Mouse (Mus musculus): ENCODE measurements around the gene Hamp.

Gene Hamp

GRCm38 (mm10) chr7:30943909-30944635 is at the start of gene Hamp:
Gene Hamp (minus strand): TSS chr7:30944032.
- DNase-seq (ENCODE audit: low read depth, low spot score), result no peak
- H3K27me3 ChIP-seq (ENCODE audit: control insufficient read depth, insufficient read depth, low read length, poor library complexity, severe bottlenecking), result no peaks in the 10 kb centered on the region
- H3K36me3 ChIP-seq (ENCODE audit: control insufficient read depth, insufficient read depth, low read length, poor library complexity, severe bottlenecking), result peaks cover 2% of the 10 kb centered on the region; the same call in 1 of the 2 replicates

DNA sequence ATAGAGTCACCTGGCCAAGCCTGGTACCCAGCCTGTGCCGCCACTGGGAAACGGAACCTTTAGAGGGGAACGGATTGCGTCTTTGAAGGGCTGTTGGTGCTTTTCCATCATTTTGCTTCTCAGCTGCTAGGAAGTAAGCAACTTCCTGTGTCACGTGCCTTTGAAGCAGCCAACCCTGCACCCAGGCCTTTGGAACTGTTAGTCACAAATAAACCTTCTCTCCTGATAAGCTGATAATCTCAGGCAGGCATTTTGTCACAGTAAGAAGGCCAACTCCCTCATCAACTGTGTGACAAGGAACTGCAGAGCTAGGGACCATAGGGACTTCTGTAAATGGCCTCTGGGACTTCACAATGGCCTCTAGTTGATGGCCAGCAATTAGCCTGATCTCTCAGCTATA is 48.3 kb upstream of the Hamp start:
- H3K36me3 ChIP-seq (ENCODE audit: control insufficient read depth, insufficient read depth, low read length, poor library complexity, severe bottlenecking), result no peaks in the 10 kb centered on the region
- H3K27me3 ChIP-seq (ENCODE audit: control insufficient read depth, insufficient read depth, low read length, poor library complexity, severe bottlenecking), result no peaks in the 10 kb centered on the region
- DNase-seq (ENCODE audit: low read depth, low spot score), result no peak

GRCm38 (mm10) chr7:30988519-30989162 is 44.8 kb upstream of the Hamp start:
- DNase-seq (ENCODE audit: low read depth, low spot score), result no peak
- no peaks in the 10 kb centered on the region for H3K27me3 ChIP-seq (ENCODE audit: control insufficient read depth, insufficient read depth, low read length, poor library complexity, severe bottlenecking)
- H3K36me3 ChIP-seq (ENCODE audit: control insufficient read depth, insufficient read depth, low read length, poor library complexity, severe bottlenecking), result no peaks in the 10 kb centered on the region

DNA sequence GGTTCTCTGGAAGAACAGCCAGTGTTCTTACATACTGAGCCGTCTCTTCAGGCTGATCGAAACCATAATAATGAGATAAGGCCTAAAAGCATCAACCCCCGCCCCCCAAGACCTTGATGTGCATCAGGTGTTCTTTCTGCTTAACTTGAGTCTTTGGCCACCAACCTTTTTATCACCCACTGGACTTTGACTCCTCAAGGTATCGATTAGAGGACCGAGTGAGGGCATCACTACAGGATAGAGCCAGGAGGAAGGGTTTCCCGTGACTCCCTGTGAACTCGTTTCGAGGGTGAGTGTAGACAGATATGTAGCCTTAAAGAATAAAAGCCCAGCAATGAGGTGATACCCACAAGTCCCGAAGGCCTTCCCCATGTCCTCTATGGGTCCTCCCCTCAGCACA is 41.5 kb upstream of the Hamp start:
- H3K36me3 ChIP-seq (ENCODE audit: control insufficient read depth, insufficient read depth, low read length, poor library complexity, severe bottlenecking), result no peaks in the 10 kb centered on the region
- H3K27me3 ChIP-seq (ENCODE audit: control insufficient read depth, insufficient read depth, low read length, poor library complexity, severe bottlenecking), result no peaks in the 10 kb centered on the region
- DNase-seq (ENCODE audit: low read depth, low spot score), result no peak

GRCm38 (mm10) chr7:30981703-30982102 is 37.9 kb upstream of the Hamp start:
- Histone ChIP-seq H3K27me3 (ENCODE audit: control insufficient read depth, insufficient read depth, low read length, poor library complexity, severe bottlenecking) (no peaks in the 10 kb centered on the region), H3K36me3 (ENCODE audit: control insufficient read depth, insufficient read depth, low read length, poor library complexity, severe bottlenecking) (no peaks in the 10 kb centered on the region)
- no peak for DNase-seq (ENCODE audit: low read depth, low spot score)

DNA sequence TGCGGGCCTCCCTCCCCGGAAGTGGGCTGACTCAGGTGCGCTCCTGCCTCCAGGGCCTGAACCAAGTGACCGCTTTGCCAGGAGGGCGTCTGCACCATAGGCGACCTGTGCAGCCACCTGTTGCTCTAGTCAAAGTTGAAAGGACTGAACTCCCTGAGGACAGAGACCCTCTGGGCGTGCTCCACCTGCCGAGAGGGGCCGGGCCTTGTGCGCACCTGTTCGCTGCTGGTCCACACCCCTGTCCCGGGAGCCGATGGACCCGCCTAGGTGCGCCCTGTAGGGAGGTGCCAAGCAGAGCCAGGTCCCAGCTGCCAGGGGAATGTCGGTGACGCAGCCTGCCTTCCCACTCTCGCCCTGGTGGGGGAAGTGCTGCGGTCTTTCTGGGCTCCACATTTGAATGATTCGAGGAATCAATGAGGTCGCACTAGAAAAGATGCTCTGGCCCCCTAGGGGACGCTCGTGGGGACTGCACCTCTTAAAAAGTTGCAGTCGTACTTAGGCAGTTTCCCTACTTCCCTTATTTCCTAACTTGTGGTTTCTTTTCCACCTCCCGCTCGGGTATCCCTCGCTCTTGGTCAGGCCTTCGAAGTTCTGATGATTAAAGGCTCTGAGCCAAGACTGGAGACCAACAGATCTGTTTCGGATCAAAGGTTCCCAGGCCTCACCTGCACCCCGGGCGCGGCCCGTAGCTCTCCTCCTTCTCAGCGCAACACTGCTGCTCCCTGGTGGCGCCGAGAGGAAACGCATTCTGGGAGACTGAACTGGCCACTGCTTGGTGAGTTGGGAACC is 29.9 kb upstream of the Hamp start, which contains the start of gene Fam187b:
Gene Fam187b (plus strand): TSS at position 290 of the 789 bp plus-strand sequence.
- Histone ChIP-seq H3K27me3 (ENCODE audit: control insufficient read depth, insufficient read depth, low read length, poor library complexity, severe bottlenecking) (no peaks in the 10 kb centered on the region), H3K36me3 (ENCODE audit: control insufficient read depth, insufficient read depth, low read length, poor library complexity, severe bottlenecking) (no peaks in the 10 kb centered on the region)
- peak; percentile 92 for DNase-seq (ENCODE audit: low read depth, low spot score)

DNA sequence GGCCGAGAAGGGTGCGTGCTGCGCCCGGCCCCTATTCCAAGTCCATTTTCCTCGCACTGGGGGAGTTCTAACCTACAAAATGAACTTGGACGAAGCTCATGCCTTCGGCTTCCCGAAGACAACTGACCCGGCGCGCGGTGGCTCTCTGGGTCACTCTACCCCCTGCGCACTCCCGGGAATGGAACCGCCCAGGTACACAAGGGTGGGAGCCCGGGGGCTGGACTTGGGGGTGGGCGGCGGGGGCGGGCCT is 29.3 kb upstream of the Hamp start, which contains the start of gene Lsr:
Gene Lsr (minus strand): TSS at position 214 of the 250 bp plus-strand sequence.
- H3K27me3 ChIP-seq (ENCODE audit: control insufficient read depth, insufficient read depth, low read length, poor library complexity, severe bottlenecking), result no peaks in the 10 kb centered on the region
- DNase-seq (ENCODE audit: low read depth, low spot score), result no peak
- H3K36me3 ChIP-seq (ENCODE audit: control insufficient read depth, insufficient read depth, low read length, poor library complexity, severe bottlenecking), result no peaks in the 10 kb centered on the region

DNA sequence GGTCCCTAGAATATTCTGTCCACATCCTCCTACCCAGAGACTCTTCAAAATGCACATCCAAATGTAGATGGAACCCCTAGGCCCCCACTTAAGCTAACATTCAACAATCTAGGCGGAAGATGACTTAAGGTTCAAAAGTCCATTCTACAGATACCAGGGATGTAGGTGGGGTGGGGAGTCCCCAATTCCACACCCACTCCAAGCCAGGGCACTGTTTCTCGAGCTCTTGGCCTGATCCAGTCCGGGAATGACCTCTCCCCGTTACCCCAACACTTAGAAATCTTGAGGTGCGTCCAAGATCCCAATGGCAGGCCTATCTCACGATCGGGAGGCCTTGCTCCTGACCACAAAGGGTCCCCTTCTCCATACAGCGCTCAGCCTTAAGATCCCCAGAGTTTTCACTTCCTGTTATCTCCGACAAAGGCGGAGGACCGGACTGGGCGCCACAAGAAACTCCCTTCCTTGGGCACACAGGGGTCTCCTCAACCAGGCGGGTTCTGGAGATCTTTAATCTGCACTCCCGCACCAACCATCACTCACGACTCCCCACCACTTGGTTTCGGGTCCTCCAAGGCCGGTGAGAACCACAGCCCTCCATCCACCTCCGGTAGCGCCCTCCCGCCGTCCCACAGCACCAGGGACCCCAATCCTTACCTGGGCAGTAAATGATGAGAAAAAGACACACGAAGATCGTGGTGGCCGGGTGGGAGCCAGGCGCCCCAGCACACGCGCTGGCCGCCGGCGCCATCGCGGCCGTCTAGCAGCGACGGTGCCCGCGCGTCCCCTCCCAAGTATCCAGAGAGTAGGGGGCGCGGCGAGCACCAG is 28.8 kb upstream of the Hamp start:
- Histone ChIP-seq H3K36me3 (ENCODE audit: control insufficient read depth, insufficient read depth, low read length, poor library complexity, severe bottlenecking) (no peaks in the 10 kb centered on the region), H3K27me3 (ENCODE audit: control insufficient read depth, insufficient read depth, low read length, poor library complexity, severe bottlenecking) (no peaks in the 10 kb centered on the region)
- DNase-seq (ENCODE audit: low read depth, low spot score), result no peak

DNA sequence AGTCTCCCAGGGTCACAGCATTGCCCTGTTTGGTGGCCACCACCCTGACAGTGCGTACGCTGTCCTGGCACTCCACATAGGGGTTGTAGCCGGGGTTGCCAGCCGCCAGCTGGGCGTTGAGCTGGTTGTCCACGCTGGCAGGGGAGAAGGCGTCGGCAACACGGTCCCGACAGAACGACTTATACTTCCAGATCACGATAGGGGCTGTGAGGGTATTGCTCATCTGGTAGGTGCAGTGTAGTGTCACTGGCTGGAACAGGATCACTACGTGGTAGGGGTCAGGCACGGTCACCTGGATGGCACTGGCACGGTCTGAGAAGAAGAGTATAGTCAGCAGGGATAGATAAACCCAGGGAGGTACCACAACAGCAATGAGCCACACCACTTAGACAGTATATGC is 28.1 kb upstream of the Hamp start:
- Histone ChIP-seq H3K36me3 (ENCODE audit: control insufficient read depth, insufficient read depth, low read length, poor library complexity, severe bottlenecking) (no peaks in the 10 kb centered on the region), H3K27me3 (ENCODE audit: control insufficient read depth, insufficient read depth, low read length, poor library complexity, severe bottlenecking) (no peaks in the 10 kb centered on the region)
- no peak for DNase-seq (ENCODE audit: low read depth, low spot score)

GRCm38 (mm10) chr7:30969174-30969573 is 25.3 kb upstream of the Hamp start:
- no peaks in the 10 kb centered on the region for H3K36me3 ChIP-seq (ENCODE audit: control insufficient read depth, insufficient read depth, low read length, poor library complexity, severe bottlenecking)
- no peak for DNase-seq (ENCODE audit: low read depth, low spot score)
- H3K27me3 ChIP-seq (ENCODE audit: control insufficient read depth, insufficient read depth, low read length, poor library complexity, severe bottlenecking), result no peaks in the 10 kb centered on the region

DNA sequence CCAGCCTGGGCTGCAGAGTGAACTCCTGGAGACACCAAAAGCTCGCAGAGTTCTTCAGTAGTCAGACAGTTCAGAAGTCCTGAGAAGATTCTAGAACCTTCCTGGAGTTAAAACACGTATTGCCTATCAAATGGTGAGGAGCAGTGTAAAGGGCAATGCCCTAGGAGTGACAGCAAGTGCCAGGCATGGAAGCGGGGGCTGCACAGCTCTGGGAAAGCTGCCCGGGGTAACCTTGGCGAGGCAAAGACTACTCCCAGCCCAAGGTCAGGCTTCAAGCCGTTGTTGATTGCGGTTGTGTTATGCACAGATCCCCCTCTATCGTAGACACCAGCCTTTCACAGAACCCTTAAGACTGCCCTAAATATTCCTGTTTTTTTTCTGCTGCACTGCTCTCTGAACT is 24.8 kb upstream of the Hamp start:
- no peaks in the 10 kb centered on the region for H3K27me3 ChIP-seq (ENCODE audit: control insufficient read depth, insufficient read depth, low read length, poor library complexity, severe bottlenecking)

GRCm38 (mm10) chr7:30966657-30967056 is 22.8 kb upstream of the Hamp start:
- H3K36me3 ChIP-seq (ENCODE audit: control insufficient read depth, insufficient read depth, low read length, poor library complexity, severe bottlenecking), result no peaks in the 10 kb centered on the region
- DNase-seq (ENCODE audit: low read depth, low spot score), result no peak

More for the DNA sequence above, 24.8 kb upstream of the Hamp start:
- no peaks in the 10 kb centered on the region for H3K36me3 ChIP-seq (ENCODE audit: control insufficient read depth, insufficient read depth, low read length, poor library complexity, severe bottlenecking)
- DNase-seq (ENCODE audit: low read depth, low spot score), result no peak

GRCm38 (mm10) chr7:30965677-30966076 is 21.8 kb upstream of the Hamp start:
- Histone ChIP-seq H3K27me3 (ENCODE audit: control insufficient read depth, insufficient read depth, low read length, poor library complexity, severe bottlenecking) (no peaks in the 10 kb centered on the region), H3K36me3 (ENCODE audit: control insufficient read depth, insufficient read depth, low read length, poor library complexity, severe bottlenecking) (no peaks in the 10 kb centered on the region)
- no peak for DNase-seq (ENCODE audit: low read depth, low spot score)

More at GRCm38 (mm10) chr7:30966657-30967056, 22.8 kb upstream of the Hamp start:
- H3K27me3 ChIP-seq (ENCODE audit: control insufficient read depth, insufficient read depth, low read length, poor library complexity, severe bottlenecking), result no peaks in the 10 kb centered on the region

- Histone ChIP-seq H3K36me3 (ENCODE audit: control insufficient read depth, insufficient read depth, low read length, poor library complexity, severe bottlenecking) (no peaks in the 10 kb centered on the region), H3K27me3 (ENCODE audit: control insufficient read depth, insufficient read depth, low read length, poor library complexity, severe bottlenecking) (no peaks in the 10 kb centered on the region)
Observed at GRCm38 (mm10) chr7:30964366-30964765, 20.5 kb upstream of the Hamp start.

More at GRCm38 (mm10) chr7:30964366-30964765, 20.5 kb upstream of the Hamp start:
- DNase-seq (ENCODE audit: low read depth, low spot score), result no peak
